Mouse (Mus musculus): ENCODE measurements around the gene Asb1.

DNA sequence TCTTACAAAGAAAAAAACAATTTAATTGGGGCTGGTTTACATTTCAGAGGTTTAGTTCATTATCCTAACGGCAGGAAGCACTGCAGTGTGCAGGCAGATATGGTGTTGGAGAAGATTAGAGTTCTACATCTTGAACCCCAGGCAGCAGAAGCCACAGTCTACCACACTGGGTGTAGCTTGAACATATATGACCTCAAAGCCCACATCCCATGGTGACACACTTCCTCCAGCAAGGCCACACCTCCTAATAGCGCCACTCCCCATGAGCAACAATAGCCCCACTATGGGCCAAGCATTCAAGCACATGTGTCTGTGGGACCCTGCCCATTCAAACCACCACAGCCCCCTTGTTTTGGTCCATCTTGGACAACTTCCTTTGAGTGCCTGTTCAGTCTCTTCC, 26.9 kb downstream of the Asb1 start:
- TF ChIP-seq POLR2A (IDR thresholded peaks at IDR 0.05; ENCODE audit: borderline replicate concordance, extremely low read depth, insufficient read depth, insufficient read length, poor library complexity, severe bottlenecking) (no peak), CTCF (IDR thresholded peaks at IDR 0.05; ENCODE audit: borderline replicate concordance, extremely low read depth, insufficient read depth, insufficient read length) (no peak)
